Mouse (Mus musculus): Measurements from ENCODE around the gene Mogat1.

GRCm38 (mm10) chr1:78532184-78532800, 21.5 kb downstream of the Mogat1 start:
- no peak for TF ChIP-seq CTCF (conservative IDR thresholded peaks at IDR 0.05; ENCODE audit: low read length)
- TF ChIP-seq NANOG (IDR thresholded peaks at IDR 0.05; ENCODE audit: borderline replicate concordance, low read length), result no peak
- no peak for TF ChIP-seq POU5F1 (IDR thresholded peaks at IDR 0.05; ENCODE audit: borderline replicate concordance, low read length)
